Mouse (Mus musculus): ENCODE measurements at regions not wholly inside any gene's neighbourhood (a gene's known extent, or its start where the extent isn't known, plus 50 kb on each side); places are given as distances from the start of the nearest gene placed in this dataset.

- no peak for DNase-seq (ENCODE audit: low spot score)
Measured at GRCm38 (mm10) chr16:30118876-30119275, 54.7 kb downstream of the Hes1 start.

GRCm38 (mm10) chr16:30120330-30121265 lies 56.4 kb downstream of the Hes1 start:
- no peak for DNase-seq (ENCODE audit: low spot score)

- DNase-seq (ENCODE audit: low spot score) = no peak
Measured at GRCm38 (mm10) chr16:30121596-30121995, 57.4 kb downstream of the Hes1 start.

- DNase-seq (ENCODE audit: low spot score) = no peak
Measured at GRCm38 (mm10) chr16:30122211-30123070, 58.3 kb downstream of the Hes1 start.

- no peak for DNase-seq (ENCODE audit: low spot score)
Measured at GRCm38 (mm10) chr16:30127015-30127414, 62.8 kb downstream of the Hes1 start.

- no peak for DNase-seq (ENCODE audit: low spot score)
Measured at GRCm38 (mm10) chr16:30128787-30129186, 64.6 kb downstream of the Hes1 start.

GRCm38 (mm10) chr16:30129218-30130112 lies 65.3 kb downstream of the Hes1 start:
- DNase-seq (ENCODE audit: low spot score) = no peak

GRCm38 (mm10) chr16:30130113-30130471 lies 65.9 kb downstream of the Hes1 start:
- no peak for DNase-seq (ENCODE audit: low spot score)

GRCm38 (mm10) chr16:30132086-30132485 lies 67.9 kb downstream of the Hes1 start:
- no peak for DNase-seq (ENCODE audit: low spot score)

GRCm38 (mm10) chr16:30134642-30135165 lies 70.5 kb downstream of the Hes1 start:
- no peak for DNase-seq (ENCODE audit: low spot score)

GRCm38 (mm10) chr16:30136849-30137248 lies 72.7 kb downstream of the Hes1 start:
- DNase-seq (ENCODE audit: low spot score) = no peak

GRCm38 (mm10) chr16:30137812-30138211 lies 73.6 kb downstream of the Hes1 start:
- DNase-seq (ENCODE audit: low spot score) = no peak

GRCm38 (mm10) chr16:30144818-30145464 lies 80.8 kb downstream of the Hes1 start:
- no peak for DNase-seq (ENCODE audit: low spot score)

GRCm38 (mm10) chr16:30145465-30146207 lies 81.5 kb downstream of the Hes1 start:
- no peak for DNase-seq (ENCODE audit: low spot score)

- DNase-seq (ENCODE audit: low spot score) = no peak
Measured at GRCm38 (mm10) chr16:30146208-30146525, 82.0 kb downstream of the Hes1 start.

- DNase-seq (ENCODE audit: low spot score) = no peak
Measured at GRCm38 (mm10) chr16:30147296-30147695, 83.1 kb downstream of the Hes1 start.

- no peak for DNase-seq (ENCODE audit: low spot score)
Measured at GRCm38 (mm10) chr16:30151104-30151503, 86.9 kb downstream of the Hes1 start.

- DNase-seq (ENCODE audit: low spot score) = no peak
Measured at GRCm38 (mm10) chr16:30155070-30155469, 90.9 kb downstream of the Hes1 start.

GRCm38 (mm10) chr16:30155486-30156246 lies 91.5 kb downstream of the Hes1 start:
- DNase-seq (ENCODE audit: low spot score) = no peak

GRCm38 (mm10) chr16:30158184-30158583 lies 94.0 kb downstream of the Hes1 start:
- no peak for DNase-seq (ENCODE audit: low spot score)
